Mouse (Mus musculus) megakaryocyte, embryonic 14.5 days (primary cell): ENCODE measurements around the gene Gm49388.

Source experiments
- FLI1 ChIP-seq: IDR thresholded peaks from 2 replicates; pipeline ENCODE4 v1.6.1; 2012; ENCODE audit warnings: low read length, inconsistent platforms, mixed read lengths
- GATA1 ChIP-seq: IDR thresholded peaks from 3 replicates; pipeline ENCODE4 v1.6.1; 2012; ENCODE audit warnings: mixed read lengths, low read length, inconsistent platforms, borderline replicate concordance

DNA sequence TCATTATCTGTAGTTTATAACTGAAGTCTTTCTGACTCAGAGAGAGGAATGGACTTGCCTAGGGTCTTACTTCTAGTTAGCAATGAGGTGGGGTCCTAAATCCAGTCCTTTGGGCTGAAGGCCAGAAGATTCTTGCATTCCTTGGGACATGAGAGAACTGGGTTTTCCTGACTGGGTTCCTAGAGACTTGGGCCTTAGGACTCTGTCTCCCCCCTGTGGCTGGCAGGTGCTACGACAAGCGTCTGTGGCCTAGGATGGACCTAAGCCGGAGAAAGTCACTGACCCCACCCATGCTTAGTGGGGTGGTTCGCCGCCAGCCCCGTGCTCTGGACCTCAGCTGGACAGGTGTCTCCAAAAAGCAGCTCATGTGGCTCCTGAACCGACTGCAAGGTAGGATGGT, 24.4 kb upstream of the Gm49388 start:
- TF ChIP-seq GATA1 = no peak
- TF ChIP-seq FLI1 = no peak
